Mouse (Mus musculus) layer of hippocampus, adult 2 months (tissue): ENCODE measurements around the gene Alg5. TPM values are rescaled to one million over a fixed set of nuclear protein-coding genes. Genes with fewer than 3 reads are reported as not detected.
"Not testable (repeated sequence)": the region's sequence is repeated elsewhere in the genome, so short reads cannot be mapped to it uniquely, and the experiment has no call there.

Experiments used
- DNase-seq, 2 experiments: peaks; one replicate each; pipeline ENCODE4 v3.0.0; 2022; ENCODE audit warnings: low spot score in 2 of 2
- H3K27ac ChIP-seq: fragments of 200-600 bp; 2 replicates; pipeline ENCODE4 v1.8.1; 2022
- H3K4me3 ChIP-seq: fragments of 200-600 bp; 2 replicates; pipeline ENCODE4 v1.8.1; 2022; ENCODE audit warnings: mild to moderate bottlenecking
- CTCF ChIP-seq: fragments of 200-600 bp; conservative IDR thresholded peaks from 2 replicates; pipeline ENCODE4 v1.8.1; 2022; ENCODE audit warnings: antibody characterized with exemption, mild to moderate bottlenecking, moderate library complexity
- total RNA-seq, 2 experiments: library from RNA; stranded (reverse); gene quantifications; 2 replicates each; pipeline ENCODE4 v1.2.3; 2021

The Alg5 gene
- total RNA-seq, 2 experiments from 2014 or later = 21.1 to 22.8 TPM

DNA sequence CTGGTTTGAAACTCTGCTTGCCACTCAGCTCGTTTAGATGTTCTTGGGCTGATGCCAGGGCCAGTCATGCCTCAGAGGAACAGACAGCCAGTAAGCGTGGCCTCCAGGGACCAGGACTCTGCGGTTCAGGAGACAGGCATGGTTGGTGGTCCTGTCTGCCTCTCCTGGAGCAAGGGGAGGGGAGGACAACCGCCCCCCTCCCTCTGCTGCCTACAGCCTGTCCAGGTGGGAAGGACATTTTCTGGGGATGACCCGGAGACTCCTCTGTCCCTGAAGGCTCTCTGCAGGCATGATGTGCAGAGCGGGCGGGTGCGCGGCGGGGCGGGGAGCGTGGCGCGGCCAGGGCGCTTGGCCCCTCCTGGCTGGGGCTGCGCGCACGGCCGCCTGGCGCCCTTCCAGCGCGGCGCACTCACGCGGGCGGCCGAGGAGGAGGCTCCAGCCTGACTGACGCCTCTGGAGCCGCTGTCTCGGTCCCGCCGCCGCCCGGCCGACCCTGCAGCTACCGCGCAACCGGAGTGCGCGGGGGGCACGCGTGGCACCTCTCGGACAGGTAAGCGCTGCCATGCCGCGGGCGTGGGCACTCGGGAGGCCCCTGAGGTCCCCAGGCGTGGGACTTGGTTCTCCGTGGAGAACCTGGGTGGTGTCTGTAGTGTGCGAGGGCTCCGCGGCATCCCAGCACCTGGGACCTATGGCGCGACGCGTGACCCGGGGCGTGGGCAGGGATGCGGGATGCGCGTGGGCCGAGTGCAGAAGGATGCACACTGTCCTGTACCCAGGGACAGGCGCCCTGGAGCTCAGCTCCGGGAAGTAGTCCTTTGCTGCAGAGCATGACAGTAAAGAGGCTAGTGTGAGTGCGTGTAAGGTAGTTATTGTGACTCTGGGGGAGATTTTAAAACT, 20.1 kb downstream of the Alg5 start, which contains the start of gene Smad9:
TSS of gene Smad9 (plus strand) at position 438 of the 897 bp plus-strand sequence.
- peak; percentile 39 for DNase-seq
- H3K27ac ChIP-seq = peak within 1 kb of the TSS; percentile 91
- TF ChIP-seq CTCF = no peak
- H3K4me3 ChIP-seq = peak within 1 kb of the TSS; percentile 79

DNA sequence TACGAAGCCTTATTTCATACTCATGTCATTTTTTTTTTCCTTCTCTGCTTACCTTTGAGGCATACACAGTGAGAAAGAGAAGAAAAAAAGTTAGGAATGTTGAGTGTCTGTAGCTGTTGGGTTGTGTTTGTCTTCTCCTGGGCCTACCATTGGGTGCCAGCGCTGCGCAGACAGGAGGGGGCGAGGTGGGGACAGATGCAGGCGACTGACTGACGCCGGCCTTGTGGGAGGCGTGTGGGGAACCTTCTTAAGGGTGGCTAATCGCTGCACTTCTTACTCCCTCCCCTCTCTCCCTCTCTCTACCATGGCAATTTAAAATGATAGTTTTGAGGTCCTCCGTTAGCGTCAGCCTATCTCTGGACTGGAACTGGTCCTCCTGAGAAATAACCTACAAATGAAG, 20.7 kb downstream of the Alg5 start:
- H3K27ac ChIP-seq = peak overlapping the region; percentile 91

DNA sequence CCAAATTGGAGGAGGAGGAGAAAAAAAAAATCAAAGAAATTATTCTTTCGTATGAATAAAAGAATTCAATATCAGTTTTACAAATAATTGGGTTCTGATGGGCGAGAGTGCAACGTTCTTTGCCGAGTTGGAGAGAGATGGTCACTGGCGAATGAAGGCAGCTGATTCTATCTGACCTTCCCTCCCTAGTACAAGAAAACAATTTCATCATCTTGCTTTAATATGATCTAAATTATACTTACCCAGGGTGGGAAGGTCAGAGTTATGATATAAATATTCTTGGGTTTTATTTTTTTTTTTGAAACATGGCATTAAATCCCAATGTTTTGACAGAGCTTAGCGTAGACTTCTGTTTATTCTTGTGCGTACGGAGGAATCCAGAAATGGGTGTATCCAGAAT, 22.1 kb downstream of the Alg5 start:
- DNase-seq = no peak
- Histone ChIP-seq H3K4me3 (no peak overlapping the region), H3K27ac (no peak overlapping the region)
- TF ChIP-seq CTCF = no peak

More for the DNA sequence above, 20.7 kb downstream of the Alg5 start:
- peak; percentile 37 to 47 for DNase-seq
- TF ChIP-seq CTCF = peak; percentile 34
- peak overlapping the region; percentile 79 for H3K4me3 ChIP-seq

DNA sequence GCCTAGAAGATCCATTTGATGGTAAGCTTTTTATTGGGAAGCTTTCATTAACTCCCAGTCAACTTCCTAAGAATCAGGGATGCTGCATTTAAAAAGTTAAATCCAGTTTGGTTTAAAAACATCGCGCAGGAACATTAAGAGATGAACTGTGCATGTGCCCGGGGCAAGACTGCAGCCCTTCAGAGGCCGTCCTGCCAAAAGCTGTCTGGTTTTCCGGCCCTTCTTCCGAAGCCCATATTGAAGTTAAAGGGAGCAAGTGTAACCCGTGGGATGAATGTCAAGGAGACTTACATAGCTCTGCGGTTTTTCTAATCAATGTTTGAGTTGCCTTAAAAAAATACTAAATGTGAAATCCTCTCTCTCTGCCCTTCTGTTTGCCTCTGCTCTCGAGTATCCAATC, 23.9 kb downstream of the Alg5 start:
- no peak overlapping the region for H3K27ac ChIP-seq
- no peak for DNase-seq
- no peak overlapping the region for H3K4me3 ChIP-seq
- no peak for TF ChIP-seq CTCF

DNA sequence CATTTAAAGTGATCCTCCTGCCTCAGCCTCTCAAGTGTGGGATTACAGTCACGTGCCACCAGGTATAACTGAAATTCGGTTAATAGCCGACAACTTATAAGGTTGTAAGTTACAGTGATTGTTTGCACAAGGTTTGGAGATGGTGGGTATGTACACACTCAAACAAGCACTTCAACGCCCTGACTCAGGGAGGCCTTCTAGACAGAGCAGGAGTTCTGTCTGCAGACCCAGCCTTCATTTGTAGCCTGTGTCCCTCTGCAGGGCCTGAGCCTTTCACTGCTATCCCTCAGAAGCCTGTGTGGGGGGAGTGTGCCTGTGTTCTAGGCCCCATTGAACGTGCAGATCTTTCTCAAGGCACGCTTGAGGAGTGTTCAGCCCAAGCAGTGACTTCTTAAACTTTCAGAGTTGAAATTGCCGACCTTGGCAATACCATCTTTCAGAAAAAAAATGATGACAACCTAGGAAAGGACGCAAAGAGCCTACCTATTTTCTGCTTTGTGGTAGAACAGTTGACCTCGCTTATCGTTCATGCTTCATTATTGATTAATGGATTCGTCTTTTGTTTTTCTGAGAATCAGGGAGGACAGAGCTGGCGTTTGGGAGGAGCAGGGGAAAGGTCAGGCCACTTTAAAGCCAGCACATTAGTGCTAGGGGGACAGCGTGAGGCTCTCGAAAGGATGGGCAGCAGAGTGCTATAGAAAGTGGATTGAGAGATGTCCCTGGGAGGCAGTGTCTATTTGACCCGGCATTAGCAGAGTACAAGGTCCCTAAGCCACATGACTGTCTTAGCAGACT, 25.2 kb downstream of the Alg5 start:
- no peak overlapping the region for H3K4me3 ChIP-seq
- DNase-seq = no peak
- TF ChIP-seq CTCF = no peak
- H3K27ac ChIP-seq = no peak overlapping the region

DNA sequence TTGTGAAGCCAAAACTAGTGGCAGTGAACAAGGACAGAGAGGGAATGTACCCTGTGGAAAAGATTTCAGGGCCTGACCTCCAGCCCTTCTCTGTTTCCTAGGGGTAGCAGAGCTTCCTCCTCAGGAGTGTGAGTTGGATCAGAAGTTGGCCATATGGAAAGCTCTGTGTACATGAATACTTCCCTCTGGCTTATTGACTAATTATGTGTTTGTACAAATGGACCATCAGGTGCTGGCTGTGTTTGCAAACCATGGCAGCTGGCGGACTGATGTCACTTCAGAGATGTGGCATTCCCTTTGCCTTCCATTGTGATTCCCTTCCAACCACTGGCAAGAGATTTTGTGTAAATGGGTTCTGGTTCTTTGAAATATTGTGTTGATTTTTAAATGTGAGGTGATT, 25.9 kb downstream of the Alg5 start:
- TF ChIP-seq CTCF = no peak
- Histone ChIP-seq H3K27ac (no peak overlapping the region), H3K4me3 (no peak overlapping the region)
- DNase-seq = no peak

DNA sequence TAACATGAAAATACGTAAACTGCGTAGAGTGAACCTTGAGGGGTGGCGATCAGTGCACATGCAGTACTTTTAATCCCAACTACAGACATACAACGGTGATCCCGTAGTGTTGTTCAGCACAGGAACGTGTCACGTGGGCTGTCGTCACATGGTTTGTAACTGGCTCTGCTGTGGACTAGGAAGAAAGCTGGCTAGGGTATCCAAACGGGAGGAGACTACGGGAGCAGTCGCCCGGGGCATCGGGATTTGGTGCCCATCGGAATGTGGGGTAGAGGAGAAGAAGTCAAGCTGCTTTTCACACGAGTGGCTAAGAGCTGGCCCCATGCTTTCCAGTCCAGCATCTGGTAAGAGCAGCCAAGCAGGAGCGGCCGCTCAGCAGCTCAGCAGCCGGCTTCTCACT, 29.1 kb downstream of the Alg5 start:
- H3K27ac ChIP-seq = peak overlapping the region; percentile 68

DNA sequence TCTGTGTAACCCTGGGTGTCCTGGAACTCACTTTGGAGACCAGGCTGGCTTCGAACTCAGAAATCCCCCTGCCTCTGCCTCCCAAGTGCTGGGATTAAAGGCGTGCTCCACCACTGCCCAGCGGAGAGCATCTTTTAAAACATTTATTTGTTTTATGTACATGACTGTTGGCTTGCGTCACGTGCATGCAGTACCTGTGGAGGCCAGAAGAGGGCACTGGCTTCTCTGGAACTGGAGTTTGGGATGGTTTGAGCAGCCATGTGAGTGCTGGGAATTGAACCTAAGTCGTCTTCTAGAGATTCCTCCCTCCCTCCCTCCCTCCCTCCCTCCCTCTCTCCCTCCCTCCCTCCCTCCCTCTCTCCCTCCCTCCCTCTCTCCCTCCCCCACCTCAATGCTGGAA, 30.2 kb downstream of the Alg5 start:
- DNase-seq, H3K27ac ChIP-seq, H3K4me3 ChIP-seq: not testable (repeated sequence)
- TF ChIP-seq CTCF = peak; percentile 52

More for the DNA sequence above, 29.1 kb downstream of the Alg5 start:
- DNase-seq = peak; percentile 29 to 72
- peak overlapping the region; percentile 50 for H3K4me3 ChIP-seq
- TF ChIP-seq CTCF = no peak

DNA sequence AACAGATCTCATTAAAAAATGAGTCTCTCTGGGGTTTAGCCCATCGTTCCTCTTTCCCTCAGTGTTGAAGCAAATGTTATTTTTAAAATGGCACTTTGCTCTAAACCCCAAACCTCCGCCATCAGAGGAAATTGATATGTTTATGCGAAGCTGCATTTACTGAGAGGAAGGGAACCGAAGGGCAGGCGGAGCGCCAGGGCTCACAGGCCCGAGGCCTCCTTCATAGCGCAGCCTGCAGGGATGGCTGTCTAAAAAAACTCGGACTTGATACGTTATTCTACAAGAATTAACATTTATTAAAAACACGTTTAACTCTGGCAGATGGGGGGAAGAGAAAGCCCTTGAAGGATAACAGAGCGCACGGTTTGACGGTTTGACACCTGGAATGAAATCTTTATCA, 30.7 kb downstream of the Alg5 start:
- no peak for TF ChIP-seq CTCF
- no peak overlapping the region for H3K27ac ChIP-seq
- no peak overlapping the region for H3K4me3 ChIP-seq
- no peak for DNase-seq

DNA sequence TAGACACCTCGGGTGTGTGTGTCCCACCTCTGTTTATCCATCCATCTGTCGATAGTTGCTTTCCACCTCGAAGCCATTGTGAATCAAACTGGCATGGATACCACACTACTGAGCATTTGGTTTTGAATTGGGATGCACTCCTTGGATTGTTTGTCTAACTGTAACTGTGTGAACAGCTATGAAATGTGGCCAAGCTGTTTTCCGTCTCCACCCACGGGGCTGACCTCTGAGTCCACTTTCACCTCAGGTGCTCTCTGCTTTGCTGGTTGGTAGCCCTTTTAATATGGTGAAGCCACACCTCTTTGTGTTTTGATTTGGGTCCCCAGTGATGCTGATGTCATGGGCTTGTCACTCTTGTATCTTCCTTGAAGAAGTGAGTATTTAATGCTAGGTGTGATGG, 31.5 kb downstream of the Alg5 start:
- DNase-seq = no peak
- H3K4me3 ChIP-seq = no peak overlapping the region
- no peak for TF ChIP-seq CTCF
- H3K27ac ChIP-seq = no peak overlapping the region

DNA sequence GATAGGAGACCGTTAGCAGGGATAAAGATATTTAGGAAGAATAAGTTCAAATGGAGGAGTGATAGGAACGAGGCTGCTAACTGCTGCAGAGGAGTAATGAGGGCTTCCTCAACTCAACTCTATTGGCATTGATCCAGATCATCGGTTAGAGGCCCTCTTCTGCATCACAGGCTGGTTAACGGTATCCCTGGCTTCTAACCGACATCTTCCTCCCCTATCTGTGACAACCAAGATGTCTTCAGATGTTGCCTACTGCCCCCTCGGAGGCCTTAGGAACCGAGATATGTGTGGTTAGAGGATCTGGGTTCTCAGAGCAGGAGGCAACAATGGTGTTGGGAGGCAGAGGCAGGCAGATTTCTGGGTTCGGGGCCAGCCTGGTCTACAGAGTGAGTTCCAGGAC, 33.3 kb downstream of the Alg5 start:
- TF ChIP-seq CTCF = no peak
- H3K27ac ChIP-seq = no peak overlapping the region
- H3K4me3 ChIP-seq = no peak overlapping the region
- DNase-seq = no peak

DNA sequence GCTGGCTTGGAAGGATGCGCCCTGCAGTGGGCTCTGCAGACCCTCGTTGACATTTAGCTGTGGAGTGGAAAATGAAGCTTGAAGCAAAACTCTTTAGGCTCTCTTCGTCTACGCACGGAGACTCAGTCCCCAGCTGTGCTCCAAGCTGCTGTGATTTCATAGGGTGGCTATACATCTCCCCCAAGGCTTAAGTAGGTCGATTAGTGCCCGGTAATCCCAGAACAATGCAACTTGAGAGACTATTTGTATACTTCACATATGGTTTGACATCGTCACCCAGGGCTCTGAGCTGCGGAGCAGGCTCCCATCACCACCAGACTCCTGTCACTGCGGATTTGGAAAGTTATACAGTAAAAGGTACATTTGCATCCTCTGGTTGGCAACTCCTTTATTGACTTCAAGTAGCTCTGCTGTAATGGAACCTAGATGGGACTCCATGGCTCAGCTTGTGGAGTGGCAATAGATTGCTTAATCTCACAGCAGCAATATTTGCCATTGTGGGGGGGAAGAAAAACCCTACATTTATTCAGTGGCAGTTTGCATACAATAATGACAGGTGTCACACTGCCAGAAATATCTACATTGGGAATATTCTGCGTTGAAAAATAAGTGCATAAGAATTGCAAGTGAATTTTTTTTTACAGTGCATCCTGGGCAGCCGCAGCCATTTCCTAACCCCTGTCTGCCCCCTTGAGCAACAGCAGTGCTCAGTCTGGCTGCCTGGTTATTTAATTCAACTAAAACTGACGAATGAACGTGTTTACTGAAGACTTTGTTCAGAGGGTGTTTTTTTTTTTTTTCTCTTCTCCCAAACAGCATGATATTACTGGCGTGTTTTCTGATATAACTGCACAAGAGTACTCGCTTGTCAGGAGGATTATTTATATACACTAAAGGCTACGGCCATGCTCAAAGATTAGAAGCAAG, 34.3 kb downstream of the Alg5 start:
- no peak overlapping the region for H3K4me3 ChIP-seq
- H3K27ac ChIP-seq = no peak overlapping the region
- TF ChIP-seq CTCF = no peak
- no peak for DNase-seq
